Mouse (Mus musculus) limb, embryonic 15.5 days (tissue): ENCODE results near the gene Stx18. TPM values are rescaled to one million over a fixed set of nuclear protein-coding genes. Genes with fewer than 3 reads are reported as not detected.

Experiments used
- ATAC-seq: fragments of 200-750 bp; cut with Nextera tagmentation; 2 replicates; pipeline ENCODE4 v1.8.0; 2017; ENCODE audit warnings: low read depth, moderate TSS enrichment; ENCODE audit not compliant: insufficient number of reproducible peaks, low FRiP score, low TSS enrichment
- H3K27ac ChIP-seq: fragments of 300-500 bp; sonication (generic); 2 replicates; pipeline ENCODE4 v1.5.1; 2015; ENCODE audit warnings: moderate library complexity, mild to moderate bottlenecking, inconsistent platforms
- H3K27me3 ChIP-seq: fragments of 300-500 bp; sonication (generic); 2 replicates; pipeline ENCODE4 v1.6.1; 2015; ENCODE audit warnings: inconsistent platforms
- H3K36me3 ChIP-seq: fragments of 300-500 bp; sonication (generic); 2 replicates; pipeline ENCODE4 v1.6.1; 2015; ENCODE audit warnings: inconsistent platforms
- H3K4me1 ChIP-seq: fragments of 300-500 bp; sonication (generic); 2 replicates; pipeline ENCODE4 v1.6.1; 2015; ENCODE audit warnings: inconsistent platforms
- H3K4me2 ChIP-seq: fragments of 300-500 bp; sonication (generic); 2 replicates; pipeline ENCODE4 v1.6.1; 2015; ENCODE audit warnings: mild to moderate bottlenecking, inconsistent platforms
- H3K4me3 ChIP-seq: fragments of 300-500 bp; sonication (generic); 2 replicates; pipeline ENCODE4 v1.5.1; 2015; ENCODE audit warnings: mild to moderate bottlenecking, inconsistent platforms
- H3K9ac ChIP-seq: fragments of 300-500 bp; sonication (generic); 2 replicates; pipeline ENCODE4 v1.6.1; 2015; ENCODE audit warnings: inconsistent platforms
- H3K9me3 ChIP-seq: fragments of 300-500 bp; sonication (generic); 2 replicates; pipeline ENCODE4 v1.6.1; 2016; ENCODE audit warnings: inconsistent platforms
- WGBS: fragments of 180-500 bp; shearing (Covaris S2); methylation state at CpG from one replicate; pipeline ENCODE4 v1.1.7; 2015; 5-methylcytosine and 5-hydroxymethylcytosine counted together
- polyA plus RNA-seq: library from polyadenylated mRNA; unstranded; fragments of >200 nt; fragmentation: Nextera tagmentation; extraction: Ambion mirVana; gene quantifications from 2 replicates; pipeline ENCODE4 v1.2.1, GENCODE M21; 2015

The Stx18 gene
- polyA plus RNA-seq, 1 experiment from 2014 or later = 48.0 TPM

GRCm38 (mm10) chr5:38039796-38040195 lies 1.3 kb downstream of the Stx18 start:
- Histone ChIP-seq H3K9me3 (no peaks in the 10 kb centered on the region), H3K27me3 (no peaks in the 10 kb centered on the region), H3K4me3 (peak overlapping the region; percentile 85), H3K4me1 (peaks cover 14% of the 10 kb centered on the region), H3K4me2 (peak overlapping the region; percentile 77), H3K9ac (peak overlapping the region; percentile 65), H3K27ac (no peak overlapping the region), H3K36me3 (0 out of 2 replicates have a peak, but pooled peaks cover 6% of the 10 kb centered on the region)
- WGBS = 23% methylated on average over 9 of the region's 9 CpGs
- no peak for ATAC-seq

GRCm38 (mm10) chr5:38044923-38045322 lies 6.4 kb downstream of the Stx18 start:
- H3K4me1 ChIP-seq = peaks cover 8% of the 10 kb centered on the region
- 43% methylated on average over 2 of the region's 2 CpGs for WGBS
- H3K4me3 ChIP-seq = no peak overlapping the region
- no peak for ATAC-seq
- H3K27ac ChIP-seq = no peak overlapping the region
- no peaks in the 10 kb centered on the region for H3K9me3 ChIP-seq
- no peak overlapping the region for H3K9ac ChIP-seq
- 0 out of 2 replicates have a peak, but pooled peaks cover 6% of the 10 kb centered on the region for H3K36me3 ChIP-seq
- H3K27me3 ChIP-seq = no peaks in the 10 kb centered on the region
- H3K4me2 ChIP-seq = no peak overlapping the region

DNA sequence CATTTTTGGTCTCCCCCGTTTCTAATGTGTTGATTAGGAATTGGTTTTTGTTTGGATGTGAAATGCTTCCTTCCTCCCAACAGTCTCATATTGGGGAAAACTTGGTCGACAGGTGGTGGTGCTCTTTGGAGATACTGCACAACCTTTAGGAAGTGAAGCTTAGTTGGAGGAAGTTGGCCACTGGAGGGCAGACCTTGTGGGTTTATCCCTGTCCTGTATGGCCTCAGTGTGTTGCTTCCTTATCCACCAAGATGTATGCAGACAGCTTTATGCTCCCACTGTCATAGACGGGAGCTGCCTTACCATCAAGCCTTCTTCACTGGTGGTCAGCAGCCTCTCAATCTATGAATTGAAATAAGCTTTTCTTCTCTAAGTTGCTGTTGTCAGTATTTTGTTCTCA lies 9.6 kb downstream of the Stx18 start:
- Histone ChIP-seq H3K27me3 (no peaks in the 10 kb centered on the region), H3K4me1 (no peaks in the 10 kb centered on the region), H3K4me3 (no peak overlapping the region), H3K9ac (no peak overlapping the region), H3K9me3 (no peaks in the 10 kb centered on the region), H3K27ac (no peak overlapping the region), H3K4me2 (no peak overlapping the region), H3K36me3 (no peaks in the 10 kb centered on the region)
- 55% methylated on average over 3 of the region's 3 CpGs for WGBS
- no peak for ATAC-seq

DNA sequence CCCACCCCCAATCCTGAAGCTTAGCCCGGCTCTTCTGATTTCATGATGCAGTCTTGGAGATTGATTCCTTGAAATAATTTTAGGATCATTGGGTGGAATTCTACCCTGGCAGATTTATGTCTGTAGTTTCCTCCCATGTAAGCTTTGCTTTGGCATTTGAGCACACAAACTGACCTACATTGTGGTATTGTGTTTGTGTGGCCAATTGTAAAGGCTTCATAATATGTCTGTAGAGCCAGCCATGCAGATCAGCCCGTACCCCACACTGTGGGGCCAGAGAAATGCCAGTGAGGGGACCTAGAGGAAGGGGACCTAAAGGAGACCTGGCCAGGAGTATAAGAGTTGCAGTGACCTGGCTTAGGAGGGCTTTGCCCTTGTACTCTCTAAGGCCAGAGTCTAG lies 22.5 kb downstream of the Stx18 start:
- 0 out of 2 replicates have a peak, but pooled peaks cover 3% of the 10 kb centered on the region for H3K36me3 ChIP-seq
- no peak overlapping the region for H3K4me3 ChIP-seq
- no peak overlapping the region for H3K4me2 ChIP-seq
- WGBS = 49% methylated on average over 2 of the region's 2 CpGs
- H3K4me1 ChIP-seq = peaks cover 6% of the 10 kb centered on the region; the same call in 1 of the 2 replicates
- no peaks in the 10 kb centered on the region for H3K9me3 ChIP-seq
- no peak overlapping the region for H3K27ac ChIP-seq
- no peak for ATAC-seq
- no peak overlapping the region for H3K9ac ChIP-seq
- no peaks in the 10 kb centered on the region for H3K27me3 ChIP-seq

DNA sequence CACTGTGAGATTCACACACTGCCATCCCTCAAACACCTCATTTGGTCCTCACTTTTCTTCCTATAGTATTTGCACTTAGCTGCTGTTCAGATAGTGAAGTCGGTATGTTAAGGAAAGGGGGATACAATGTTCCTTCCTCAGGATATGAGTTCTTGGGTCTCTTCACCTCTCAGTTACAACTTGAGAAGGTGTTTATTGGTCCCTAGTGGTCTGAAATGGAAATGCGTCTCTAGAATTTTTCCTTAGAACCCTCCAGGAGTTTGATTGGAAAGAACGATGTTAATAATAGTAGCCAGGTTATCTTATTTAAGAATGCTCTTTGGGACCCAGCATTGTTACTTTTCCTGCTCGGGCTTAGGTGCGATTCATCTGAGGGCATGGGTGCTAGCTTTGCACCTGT lies 24.2 kb downstream of the Stx18 start:
- H3K4me2 ChIP-seq = no peak overlapping the region
- H3K36me3 ChIP-seq = 0 out of 2 replicates have a peak, but pooled peaks cover 3% of the 10 kb centered on the region
- H3K4me1 ChIP-seq = peaks cover 6% of the 10 kb centered on the region; the same call in 1 of the 2 replicates
- H3K4me3 ChIP-seq = no peak overlapping the region
- no peak overlapping the region for H3K9ac ChIP-seq
- no peaks in the 10 kb centered on the region for H3K27me3 ChIP-seq
- H3K27ac ChIP-seq = no peak overlapping the region
- WGBS = 13% methylated on average over 5 of the region's 5 CpGs
- H3K9me3 ChIP-seq = no peaks in the 10 kb centered on the region
- no peak for ATAC-seq

GRCm38 (mm10) chr5:38063339-38063738 lies 24.8 kb downstream of the Stx18 start:
- Histone ChIP-seq H3K27ac (no peak overlapping the region), H3K36me3 (0 out of 2 replicates have a peak, but pooled peaks cover 2% of the 10 kb centered on the region), H3K4me1 (peaks cover 6% of the 10 kb centered on the region; the same call in 1 of the 2 replicates), H3K9me3 (no peaks in the 10 kb centered on the region), H3K4me3 (no peak overlapping the region), H3K4me2 (no peak overlapping the region), H3K9ac (no peak overlapping the region), H3K27me3 (no peaks in the 10 kb centered on the region)
- 42% methylated on average over 5 of the region's 5 CpGs for WGBS
- no peak for ATAC-seq

- Histone ChIP-seq H3K9me3 (no peaks in the 10 kb centered on the region), H3K4me1 (peaks cover 6% of the 10 kb centered on the region; the same call in 1 of the 2 replicates), H3K27me3 (no peaks in the 10 kb centered on the region), H3K27ac (no peak overlapping the region), H3K4me2 (no peak overlapping the region), H3K9ac (no peak overlapping the region), H3K36me3 (no peaks in the 10 kb centered on the region), H3K4me3 (no peak overlapping the region)
- ATAC-seq = no peak
- 80% methylated on average over 4 of the region's 4 CpGs for WGBS
Measured at GRCm38 (mm10) chr5:38064043-38064575, 25.6 kb downstream of the Stx18 start.

DNA sequence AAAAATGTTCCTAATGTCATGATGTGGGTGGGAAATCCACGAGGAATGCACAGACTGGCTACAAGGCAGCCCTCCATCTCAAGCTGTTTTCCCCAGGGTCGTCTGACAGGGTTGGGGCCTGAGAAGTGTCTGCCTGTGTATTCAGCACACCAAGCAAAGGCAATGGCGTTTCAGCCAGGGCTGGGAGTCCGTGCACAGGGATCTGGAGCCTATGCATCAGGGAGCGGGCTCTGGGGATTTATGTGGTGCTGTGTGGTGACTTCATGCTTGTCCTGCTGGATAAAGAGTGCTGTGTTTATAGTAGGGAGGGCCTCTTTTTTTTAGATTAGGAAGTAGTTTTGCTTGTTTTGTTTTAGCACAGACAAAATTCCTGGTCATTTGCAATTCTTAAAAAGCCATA lies 26.2 kb downstream of the Stx18 start:
- WGBS = 32% methylated on average over 5 of the region's 5 CpGs
- Histone ChIP-seq H3K27me3 (no peaks in the 10 kb centered on the region), H3K4me3 (no peak overlapping the region), H3K36me3 (no peaks in the 10 kb centered on the region), H3K9me3 (no peaks in the 10 kb centered on the region), H3K9ac (no peak overlapping the region), H3K4me1 (peaks cover 6% of the 10 kb centered on the region; the same call in 1 of the 2 replicates), H3K27ac (no peak overlapping the region), H3K4me2 (no peak overlapping the region)
- no peak for ATAC-seq

GRCm38 (mm10) chr5:38065454-38065853 lies 26.9 kb downstream of the Stx18 start:
- 37% methylated on average over 2 of the region's 2 CpGs for WGBS
- H3K27ac ChIP-seq = no peak overlapping the region
- H3K36me3 ChIP-seq = no peaks in the 10 kb centered on the region
- no peaks in the 10 kb centered on the region for H3K9me3 ChIP-seq
- no peak for ATAC-seq
- H3K27me3 ChIP-seq = no peaks in the 10 kb centered on the region
- peaks cover 6% of the 10 kb centered on the region; the same call in 1 of the 2 replicates for H3K4me1 ChIP-seq
- H3K4me2 ChIP-seq = no peak overlapping the region
- no peak overlapping the region for H3K4me3 ChIP-seq
- no peak overlapping the region for H3K9ac ChIP-seq

DNA sequence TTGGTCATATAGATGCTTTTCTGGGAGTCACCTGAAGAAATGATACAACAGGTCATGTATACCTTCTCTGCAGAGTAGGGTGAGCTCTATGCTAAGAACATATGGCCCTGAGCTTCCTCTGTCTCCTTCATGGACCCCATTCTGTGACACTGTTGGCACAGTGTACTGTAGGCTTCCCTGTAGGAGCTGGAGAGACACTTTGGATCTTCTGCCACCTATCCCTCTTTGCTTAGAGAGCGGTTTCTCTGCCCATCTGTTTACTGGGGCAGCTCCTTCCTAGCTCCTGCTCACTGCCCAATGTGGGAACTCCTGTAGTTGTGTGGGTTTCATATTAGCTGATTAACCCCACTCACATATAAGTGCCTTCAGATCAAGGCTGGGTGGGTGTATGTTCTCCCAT lies 28.1 kb downstream of the Stx18 start:
- 96% methylated on average over 1 of the region's 1 CpGs for WGBS
- Histone ChIP-seq H3K4me1 (peaks cover 6% of the 10 kb centered on the region; the same call in 1 of the 2 replicates), H3K9me3 (no peaks in the 10 kb centered on the region), H3K4me3 (no peak overlapping the region), H3K27ac (no peak overlapping the region), H3K4me2 (no peak overlapping the region), H3K36me3 (no peaks in the 10 kb centered on the region), H3K27me3 (no peaks in the 10 kb centered on the region), H3K9ac (no peak overlapping the region)
- ATAC-seq = no peak

- Histone ChIP-seq H3K4me2 (no peak overlapping the region), H3K4me1 (no peaks in the 10 kb centered on the region)
Measured at GRCm38 (mm10) chr5:38076326-38076725, 37.8 kb downstream of the Stx18 start.

DNA sequence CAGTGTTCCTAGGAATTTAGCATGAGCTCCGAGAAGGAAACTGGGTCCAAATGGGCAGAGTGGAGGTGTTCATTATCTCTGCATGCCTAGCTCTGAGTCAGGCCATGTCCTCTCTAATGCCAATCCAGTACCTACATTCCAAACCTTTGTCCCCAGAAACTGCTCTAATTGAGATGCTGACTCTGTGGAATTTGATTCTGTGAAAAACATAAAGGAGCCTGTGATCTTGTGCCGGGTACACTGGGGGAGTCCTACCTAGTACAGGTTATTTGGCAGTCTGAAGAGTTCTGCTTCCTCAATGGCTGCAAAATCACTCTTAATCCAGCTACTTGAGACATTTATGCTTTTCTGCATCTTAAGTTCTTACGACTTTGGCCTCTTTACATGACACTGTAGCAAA lies 40.0 kb downstream of the Stx18 start:
- Histone ChIP-seq H3K4me3 (no peak overlapping the region), H3K27me3 (peaks cover 3% of the 10 kb centered on the region; the same call in 1 of the 2 replicates), H3K4me2 (no peak overlapping the region), H3K9me3 (no peaks in the 10 kb centered on the region), H3K36me3 (no peaks in the 10 kb centered on the region), H3K27ac (no peak overlapping the region), H3K4me1 (peaks cover 6% of the 10 kb centered on the region; the same call in 1 of the 2 replicates), H3K9ac (no peak overlapping the region)
- WGBS = 53% methylated on average over 3 of the region's 3 CpGs
- ATAC-seq = no peak

More at GRCm38 (mm10) chr5:38076326-38076725, 37.8 kb downstream of the Stx18 start:
- Histone ChIP-seq H3K27me3 (peaks cover 3% of the 10 kb centered on the region; the same call in 1 of the 2 replicates), H3K36me3 (no peaks in the 10 kb centered on the region), H3K9me3 (no peaks in the 10 kb centered on the region), H3K4me3 (no peak overlapping the region), H3K9ac (no peak overlapping the region), H3K27ac (no peak overlapping the region; the same call in 1 of the 2 replicates)
- no peak for ATAC-seq
- WGBS = 48% methylated on average over 4 of the region's 4 CpGs
